Mouse (Mus musculus): ENCODE measurements around the gene Acp5. TPM values are rescaled to one million over a fixed set of nuclear protein-coding genes. Genes with fewer than 3 reads are reported as not detected.

Acp5 gene
- total and polyA plus RNA-seq, 2 experiments from 2014 or later, result 0.63 to 1.8 TPM

GRCm38 (mm10) chr9:22087034-22087618 lies 48.4 kb downstream of the Acp5 start:
- H3K27me3 ChIP-seq (ENCODE audit: insufficient read depth, low read length), result no peaks in the 10 kb centered on the region
- 80% methylated on average over 2 of the region's 2 CpGs for WGBS
- H3K4me3 ChIP-seq (ENCODE audit: low read length), result no peak overlapping the region
- no peak overlapping the region for H3K4me2 ChIP-seq (ENCODE audit: low read depth, low read length)
- no peak for ATAC-seq
- DNase-seq (ENCODE audit: low spot score), result no peak
- no peaks in the 10 kb centered on the region for H3K36me3 ChIP-seq (ENCODE audit: insufficient read depth, low read length)
- H3K4me1 ChIP-seq (ENCODE audit: insufficient read depth, low read length), result 0 out of 2 replicates have a peak, but pooled peaks cover 5% of the 10 kb centered on the region
- no peak overlapping the region for H3K27ac ChIP-seq
- TF ChIP-seq CTCF (IDR thresholded peaks at IDR 0.05; ENCODE audit: low read depth), result no peak
- no peak overlapping the region for H3K9ac ChIP-seq (replicated peaks; ENCODE audit: low read length)
- H3K9me3 ChIP-seq (ENCODE audit: low read length), result no peaks in the 10 kb centered on the region

- ATAC-seq (no peak), DNase-seq (ENCODE audit: low spot score) (no peak)
- H3K27ac ChIP-seq, result peak overlapping the region; percentile 78; the same call in 1 of the 2 replicates
- H3K4me1 ChIP-seq (ENCODE audit: insufficient read depth, low read length), result 0 out of 2 replicates have a peak, but pooled peaks cover 5% of the 10 kb centered on the region
- H3K9me3 ChIP-seq (ENCODE audit: low read length), result no peaks in the 10 kb centered on the region
- 76% methylated on average over 6 of the region's 6 CpGs for WGBS
- no peaks in the 10 kb centered on the region for H3K27me3 ChIP-seq (ENCODE audit: insufficient read depth, low read length)
- TF ChIP-seq CTCF (IDR thresholded peaks at IDR 0.05; ENCODE audit: low read depth), result no peak
- H3K4me2 ChIP-seq (ENCODE audit: low read depth, low read length), result peak overlapping the region; percentile 69
- peak overlapping the region; percentile 66 for H3K9ac ChIP-seq (replicated peaks; ENCODE audit: low read length)
- peak overlapping the region; percentile 76 for H3K4me3 ChIP-seq (ENCODE audit: low read length)
- H3K36me3 ChIP-seq (ENCODE audit: insufficient read depth, low read length), result no peaks in the 10 kb centered on the region
Observed at GRCm38 (mm10) chr9:22086012-22086411, 49.5 kb downstream of the Acp5 start.

- no peak for TF ChIP-seq CTCF (IDR thresholded peaks at IDR 0.05; ENCODE audit: low read depth)
- DNase-seq (ENCODE audit: low spot score), result peak; percentile 97
Observed at GRCm38 (mm10) chr9:22085022-22085834, 50.3 kb downstream of the Acp5 start, which contains the start of gene Ecsit. Ecsit (minus strand) TSS chr9:22085438.

GRCm38 (mm10) chr9:22084667-22085021 lies 50.9 kb downstream of the Acp5 start:
- DNase-seq (ENCODE audit: low spot score) (no peak), ATAC-seq (no peak)
- TF ChIP-seq CTCF (IDR thresholded peaks at IDR 0.05; ENCODE audit: low read depth), result no peak
- peak overlapping the region; percentile 69 for H3K4me2 ChIP-seq (ENCODE audit: low read depth, low read length)
- WGBS, result 31% methylated on average over 4 of the region's 4 CpGs
- peak overlapping the region; percentile 66 for H3K9ac ChIP-seq (replicated peaks; ENCODE audit: low read length)
- peak overlapping the region; percentile 78 for H3K27ac ChIP-seq
- no peaks in the 10 kb centered on the region; the same call in 1 of the 2 replicates for H3K36me3 ChIP-seq (ENCODE audit: insufficient read depth, low read length)
- 0 out of 2 replicates have a peak, but pooled peaks cover 5% of the 10 kb centered on the region for H3K4me1 ChIP-seq (ENCODE audit: insufficient read depth, low read length)
- no peaks in the 10 kb centered on the region for H3K9me3 ChIP-seq (ENCODE audit: low read length)
- H3K27me3 ChIP-seq (ENCODE audit: insufficient read depth, low read length), result no peaks in the 10 kb centered on the region
- H3K4me3 ChIP-seq (ENCODE audit: low read length), result peak overlapping the region; percentile 76

More at GRCm38 (mm10) chr9:22085022-22085834, 50.3 kb downstream of the Acp5 start, which contains the start of gene Ecsit:
- peak; percentile 99 for ATAC-seq
- H3K36me3 ChIP-seq (ENCODE audit: insufficient read depth, low read length), result no peaks in the 10 kb centered on the region
- no peaks in the 10 kb centered on the region for H3K9me3 ChIP-seq (ENCODE audit: low read length)
- H3K27ac ChIP-seq, result peak within 1 kb of the TSS; percentile 78
- peak within 1 kb of the TSS; percentile 66 for H3K9ac ChIP-seq (replicated peaks; ENCODE audit: low read length)
- no peaks in the 10 kb centered on the region for H3K27me3 ChIP-seq (ENCODE audit: insufficient read depth, low read length)
- H3K4me3 ChIP-seq (ENCODE audit: low read length), result peak within 1 kb of the TSS; percentile 76
- H3K4me2 ChIP-seq (ENCODE audit: low read depth, low read length), result peak within 1 kb of the TSS; percentile 69
- WGBS, result under 1% methylated on average over 48 of the region's 48 CpGs
- 0 out of 2 replicates have a peak, but pooled peaks cover 5% of the 10 kb centered on the region for H3K4me1 ChIP-seq (ENCODE audit: insufficient read depth, low read length)

Small RNAs within 50 kb of the gene (microRNA-seq; reads per million reads assigned to microRNA genes)
- 0.36 to 0.53 reads per million in 2 experiments for gene Mir7084

Other genes starting within 250 kb of the Acp5 start
- 23.1 and 28.6 TPM in 2 replicates for gene Rab3d, start 217.5 kb downstream of the Acp5 start, total RNA-seq (2014; rRNA removed)
- 20.3 and 21.6 TPM in 2 replicates for gene Rab3d, start 217.5 kb downstream of the Acp5 start, polyA plus RNA-seq (2015; fragmentation: Nextera tagmentation; extraction: Ambion mirVana)
- gene Ccdc159, start 208.2 kb downstream of the Acp5 start, total RNA-seq (2014; rRNA removed), result 6.0 and 8.4 TPM in 2 replicates
- gene Ccdc159, start 208.2 kb downstream of the Acp5 start, polyA plus RNA-seq (2015; fragmentation: Nextera tagmentation; extraction: Ambion mirVana), result 3.9 and 4.0 TPM in 2 replicates
- gene Tmem205, start 208.2 kb downstream of the Acp5 start, total RNA-seq (2014; rRNA removed), result 34.9 and 52.0 TPM in 2 replicates
- gene Tmem205, start 208.2 kb downstream of the Acp5 start, polyA plus RNA-seq (2015; fragmentation: Nextera tagmentation; extraction: Ambion mirVana), result 56.2 and 56.3 TPM in 2 replicates
- gene Plppr2, start 198.7 kb downstream of the Acp5 start, total RNA-seq (2014; rRNA removed), result 147 and 151 TPM in 2 replicates
- gene Plppr2, start 198.7 kb downstream of the Acp5 start, polyA plus RNA-seq (2015; fragmentation: Nextera tagmentation; extraction: Ambion mirVana), result 85.6 and 95.2 TPM in 2 replicates
- 27.8 and 35.8 TPM in 2 replicates for gene Swsap1, start 180.0 kb downstream of the Acp5 start, total RNA-seq (2014; rRNA removed)
- 8.0 and 9.0 TPM in 2 replicates for gene Swsap1, start 180.0 kb downstream of the Acp5 start, polyA plus RNA-seq (2015; fragmentation: Nextera tagmentation; extraction: Ambion mirVana)
- gene Epor, start 172.2 kb downstream of the Acp5 start, total RNA-seq (2014; rRNA removed), result 0.89 and 1.7 TPM in 2 replicates
- gene Epor, start 172.2 kb downstream of the Acp5 start, polyA plus RNA-seq (2015; fragmentation: Nextera tagmentation; extraction: Ambion mirVana), result 2.3 TPM in 2 replicates
- 4.2 and 5.1 TPM in 2 replicates for gene Rgl3, start 146.3 kb downstream of the Acp5 start, total RNA-seq (2014; rRNA removed)
- gene Rgl3, start 146.3 kb downstream of the Acp5 start, polyA plus RNA-seq (2015; fragmentation: Nextera tagmentation; extraction: Ambion mirVana), result 2.5 and 3.5 TPM in 2 replicates
- 3.3 and 6.0 TPM in 2 replicates for gene Ccdc151, start 133.1 kb downstream of the Acp5 start, total RNA-seq (2014; rRNA removed)
- gene Ccdc151, start 133.1 kb downstream of the Acp5 start, polyA plus RNA-seq (2015; fragmentation: Nextera tagmentation; extraction: Ambion mirVana), result 4.2 and 4.6 TPM in 2 replicates
- gene Prkcsh, start 132.9 kb downstream of the Acp5 start, total RNA-seq (2014; rRNA removed), result 84.9 and 89.7 TPM in 2 replicates
- 67.5 and 69.7 TPM in 2 replicates for gene Prkcsh, start 132.9 kb downstream of the Acp5 start, polyA plus RNA-seq (2015; fragmentation: Nextera tagmentation; extraction: Ambion mirVana)
- 192 and 204 TPM in 2 replicates for gene Elavl3, start 83.7 kb downstream of the Acp5 start, total RNA-seq (2014; rRNA removed)
- gene Elavl3, start 83.7 kb downstream of the Acp5 start, polyA plus RNA-seq (2015; fragmentation: Nextera tagmentation; extraction: Ambion mirVana), result 69.9 and 71.7 TPM in 2 replicates
- gene Gm49318, start 64.5 kb downstream of the Acp5 start, total RNA-seq (2014; rRNA removed), result not detected in 2 replicates
- gene Gm49318, start 64.5 kb downstream of the Acp5 start, polyA plus RNA-seq (2015; fragmentation: Nextera tagmentation; extraction: Ambion mirVana), result not detected in 2 replicates
- 28.8 and 30.0 TPM in 2 replicates for gene Zfp653, start 64.3 kb downstream of the Acp5 start, total RNA-seq (2014; rRNA removed)
- 12.8 and 13.2 TPM in 2 replicates for gene Zfp653, start 64.3 kb downstream of the Acp5 start, polyA plus RNA-seq (2015; fragmentation: Nextera tagmentation; extraction: Ambion mirVana)
- 59.9 and 68.8 TPM in 2 replicates for gene Ecsit, start 50.3 kb downstream of the Acp5 start, total RNA-seq (2014; rRNA removed)
- 51.0 and 56.0 TPM in 2 replicates for gene Ecsit, start 50.3 kb downstream of the Acp5 start, polyA plus RNA-seq (2015; fragmentation: Nextera tagmentation; extraction: Ambion mirVana)
- 0.40 and 0.52 TPM in 2 replicates for gene Cnn1, start 36.5 kb downstream of the Acp5 start, total RNA-seq (2014; rRNA removed)
- gene Cnn1, start 36.5 kb downstream of the Acp5 start, polyA plus RNA-seq (2015; fragmentation: Nextera tagmentation; extraction: Ambion mirVana), result 0.66 and 1.1 TPM in 2 replicates
- 142 and 165 TPM in 2 replicates for gene Elof1, start 18.5 kb downstream of the Acp5 start, total RNA-seq (2014; rRNA removed)
- gene Elof1, start 18.5 kb downstream of the Acp5 start, polyA plus RNA-seq (2015; fragmentation: Nextera tagmentation; extraction: Ambion mirVana), result 171 and 178 TPM in 2 replicates
- gene Pigyl, start 21.1 kb upstream of the Acp5 start, total RNA-seq (2014; rRNA removed), result 20.5 and 37.1 TPM in 2 replicates
- gene Pigyl, start 21.1 kb upstream of the Acp5 start, polyA plus RNA-seq (2015; fragmentation: Nextera tagmentation; extraction: Ambion mirVana), result 109 and 111 TPM in 2 replicates
- 0.26 TPM in 1 of 2 replicates, not detected in the other for gene Zfp872, start 52.4 kb upstream of the Acp5 start, total RNA-seq (2014; rRNA removed)
- gene Zfp872, start 52.4 kb upstream of the Acp5 start, polyA plus RNA-seq (2015; fragmentation: Nextera tagmentation; extraction: Ambion mirVana), result 0.24 and 0.33 TPM in 2 replicates
- gene Zfp809, start 90.0 kb upstream of the Acp5 start, total RNA-seq (2014; rRNA removed), result 5.3 and 6.4 TPM in 2 replicates
- gene Zfp809, start 90.0 kb upstream of the Acp5 start, polyA plus RNA-seq (2015; fragmentation: Nextera tagmentation; extraction: Ambion mirVana), result 6.1 and 8.4 TPM in 2 replicates
- 3.0 and 5.5 TPM in 2 replicates for gene Zfp599, start 124.2 kb upstream of the Acp5 start, total RNA-seq (2014; rRNA removed)
- 4.8 and 5.2 TPM in 2 replicates for gene Zfp599, start 124.2 kb upstream of the Acp5 start, polyA plus RNA-seq (2015; fragmentation: Nextera tagmentation; extraction: Ambion mirVana)
- gene Zfp810, start 171.9 kb upstream of the Acp5 start, total RNA-seq (2014; rRNA removed), result 25.4 and 41.4 TPM in 2 replicates
- gene Zfp810, start 171.9 kb upstream of the Acp5 start, polyA plus RNA-seq (2015; fragmentation: Nextera tagmentation; extraction: Ambion mirVana), result 24.2 and 25.1 TPM in 2 replicates